Mouse (Mus musculus) urinary bladder, adult 18-20 months (tissue): ENCODE results near the gene Rpl26.
"Not testable (repeated sequence)": the region's sequence is repeated elsewhere in the genome, so short reads cannot be mapped to it uniquely, and the experiment has no call there.

Source experiments
- DNase-seq, 2 experiments: peaks; one replicate each; pipeline ENCODE4 v3.0.0; 2022; ENCODE audit warnings: low spot score in 2 of 2, mixed read lengths in 2 of 2

The Rpl26 gene

DNA sequence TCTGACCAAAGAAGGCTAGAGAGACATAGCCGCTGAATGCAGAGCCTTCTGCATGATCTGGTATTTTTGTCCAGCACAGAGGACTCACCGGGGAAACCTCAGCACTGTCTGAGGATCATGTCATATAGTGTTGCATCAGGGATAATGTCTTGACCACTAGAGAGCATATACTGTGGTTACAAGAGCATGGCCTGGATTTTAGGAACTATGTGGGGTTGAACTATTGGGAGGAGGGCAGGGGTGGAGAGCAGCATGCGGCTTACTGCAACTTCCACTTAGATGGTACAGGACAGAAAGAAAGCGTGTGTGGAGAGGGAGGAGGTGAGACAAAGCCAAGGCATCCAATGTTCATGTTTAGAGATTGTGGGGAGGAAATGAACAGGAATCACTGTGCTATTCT, 13.2 kb downstream of the Rpl26 start:
- DNase-seq: no peak

DNA sequence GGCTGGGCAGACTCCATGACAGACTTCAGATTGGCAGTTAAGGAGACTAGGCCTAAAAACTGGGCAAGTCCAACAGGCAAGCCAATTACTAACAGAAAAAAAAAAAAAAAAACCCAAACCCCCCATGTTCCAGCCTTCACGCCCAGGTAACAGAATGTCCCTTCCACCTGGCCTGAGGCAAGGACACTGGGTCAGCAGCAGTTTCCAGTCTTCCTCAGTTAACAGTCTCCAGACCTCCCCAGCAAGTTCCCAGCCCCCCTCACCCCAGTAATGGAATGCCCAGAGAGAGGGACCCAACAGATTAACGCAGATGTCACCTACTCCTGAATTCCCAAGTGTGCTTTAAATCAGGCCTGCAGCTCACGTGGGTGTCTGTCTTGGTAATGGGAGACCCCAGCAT, 21.8 kb downstream of the Rpl26 start:
- DNase-seq: no peak

DNA sequence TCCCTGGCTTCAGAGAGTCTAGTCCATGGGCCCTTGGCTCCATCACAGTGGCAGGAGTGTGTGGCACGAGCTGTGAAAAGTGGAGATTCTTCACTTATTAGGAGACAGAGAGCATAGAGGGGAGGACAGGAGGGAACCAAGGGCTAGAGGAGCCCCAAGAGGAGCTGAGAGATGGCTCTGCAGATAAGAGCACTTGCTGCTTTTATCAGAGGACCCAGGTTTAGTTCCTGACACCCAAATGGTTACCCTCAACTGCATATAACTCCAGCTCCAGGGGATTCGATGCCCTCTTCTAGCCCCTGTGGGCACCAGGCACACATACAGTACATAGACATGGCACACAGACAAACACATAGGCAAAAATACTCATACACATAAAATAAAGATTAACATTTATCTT, 23.4 kb downstream of the Rpl26 start:
- DNase-seq: no peak

DNA sequence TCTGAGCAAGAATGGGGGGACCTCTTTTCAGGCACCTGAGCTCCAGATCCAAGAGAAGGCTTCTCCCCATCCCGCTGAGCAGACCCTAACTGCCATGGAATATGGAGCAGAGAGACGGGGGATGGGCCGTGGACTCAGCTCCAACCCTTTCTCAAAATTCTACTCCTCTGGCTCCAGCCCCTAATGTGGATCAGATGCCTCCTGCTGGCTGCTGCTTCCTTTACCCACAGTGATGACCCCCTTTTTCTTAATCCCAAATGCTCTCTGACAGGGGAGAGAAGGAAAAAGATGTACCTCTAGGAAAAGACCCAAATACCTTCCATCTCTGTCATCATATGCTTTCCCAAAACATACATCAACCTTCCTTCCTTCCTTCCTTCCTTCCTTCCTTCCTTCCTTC, 25.6 kb downstream of the Rpl26 start, which contains the start of gene Odf4:
TSS of gene Odf4 (minus strand) at position 101 of the 400 bp plus-strand sequence.
- no peak for DNase-seq

DNA sequence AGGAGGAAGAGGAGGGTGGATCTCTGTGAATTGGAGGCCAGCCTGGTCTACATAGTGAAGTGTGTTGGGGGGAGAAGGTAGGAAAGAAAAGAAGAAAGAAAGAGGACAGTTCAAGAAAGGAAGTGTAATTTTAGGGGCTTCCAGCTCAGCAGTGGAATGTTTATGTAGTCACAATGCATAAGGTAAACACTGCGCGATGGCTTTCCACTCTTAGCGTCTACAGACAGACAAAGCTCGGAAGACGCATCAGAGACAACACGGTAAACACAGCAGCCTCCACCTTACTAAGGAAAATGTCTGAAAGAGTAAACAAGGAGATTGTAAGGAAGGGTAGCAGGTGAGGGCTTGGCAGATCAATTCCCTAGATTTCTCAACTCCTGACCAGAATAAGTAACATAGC, 28.6 kb downstream of the Rpl26 start:
- DNase-seq: no peak

DNA sequence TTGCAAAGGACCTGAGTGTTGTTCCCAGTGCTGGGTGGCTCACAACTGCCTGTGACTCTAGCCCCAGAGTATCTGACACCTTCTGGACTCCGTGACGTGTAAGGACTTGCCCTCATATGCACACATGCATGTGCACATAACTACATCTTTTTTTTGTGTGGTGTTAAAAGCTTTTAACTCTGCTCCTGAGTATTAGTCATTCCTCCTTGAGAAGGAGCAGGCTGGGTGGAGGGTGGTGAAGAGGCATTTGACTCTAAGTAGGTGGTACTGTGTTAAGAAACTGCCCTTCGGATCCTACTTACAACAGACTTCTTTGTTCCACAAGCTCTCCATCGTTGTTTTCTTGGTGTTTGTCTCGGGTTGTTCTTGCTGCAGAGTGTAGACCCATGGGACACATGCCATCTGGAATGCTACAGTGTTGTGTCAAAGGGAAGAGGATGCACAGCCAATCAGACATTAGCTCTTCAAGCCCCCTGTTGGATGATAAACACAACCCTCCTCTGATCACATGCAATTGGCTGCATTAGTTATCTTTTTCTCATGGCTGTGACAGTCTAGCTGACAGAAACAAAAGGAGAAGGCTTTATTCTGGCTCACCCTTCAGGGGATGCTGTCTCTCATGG, 32.6 kb downstream of the Rpl26 start:
- no peak for DNase-seq

DNA sequence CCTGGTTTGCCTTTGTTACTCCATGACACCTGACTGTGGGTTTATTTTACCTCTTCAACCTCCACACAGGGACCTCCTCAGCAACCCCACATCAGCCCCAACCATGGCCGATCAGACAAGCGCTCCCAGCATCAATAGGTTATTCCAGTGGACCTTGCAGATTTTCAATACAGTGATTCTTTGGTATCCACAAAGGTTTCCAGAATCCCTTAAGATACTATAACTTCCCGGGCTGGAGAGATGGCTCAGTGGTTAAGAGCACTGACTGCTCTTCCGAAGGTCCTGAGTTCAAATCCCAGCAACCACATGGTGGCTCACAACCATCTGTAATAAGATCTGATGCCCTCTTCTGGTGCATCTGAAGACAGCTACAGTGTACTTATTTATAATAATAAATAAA, 35.6 kb downstream of the Rpl26 start:
- DNase-seq: not testable (repeated sequence)

DNA sequence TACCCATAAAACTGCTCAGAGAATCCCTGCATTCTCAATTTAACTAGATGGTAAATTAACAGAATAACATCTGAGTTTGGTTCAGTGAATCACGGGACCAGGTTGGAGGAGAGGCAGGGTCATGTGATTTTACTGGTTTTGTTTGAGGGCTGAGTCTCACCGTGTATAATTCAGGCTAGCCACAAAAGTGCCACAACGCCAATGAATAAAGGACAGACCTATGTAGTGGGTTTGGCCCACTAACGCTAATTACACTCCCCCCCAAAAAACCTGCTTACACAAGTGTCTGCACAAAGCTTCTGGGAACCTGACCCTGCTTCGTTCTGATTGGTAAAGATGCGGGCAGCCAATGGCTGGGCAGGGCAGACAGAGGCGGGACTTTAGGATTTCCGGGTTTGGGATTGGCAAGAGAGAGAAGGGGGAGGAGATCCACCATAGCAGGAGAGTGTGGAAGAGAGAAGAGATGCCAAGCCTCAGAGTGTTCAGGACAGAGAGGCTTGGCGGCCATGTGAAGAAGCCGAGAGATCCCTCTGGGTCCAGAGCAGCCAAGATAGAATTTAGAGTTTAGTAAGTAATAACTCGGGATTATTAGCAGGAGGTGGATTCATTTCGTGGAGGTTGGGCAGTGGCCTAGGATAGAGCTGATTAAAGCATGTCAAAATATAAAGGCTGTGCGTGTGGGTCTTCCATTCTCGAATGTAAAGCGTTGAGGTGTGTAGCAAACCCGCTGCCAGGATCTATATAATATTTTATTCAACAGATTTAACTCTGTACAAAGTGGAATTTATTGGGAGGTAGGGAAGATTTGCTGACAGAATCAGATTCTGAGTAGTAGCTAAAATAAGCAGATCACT, 38.3 kb downstream of the Rpl26 start:
- DNase-seq: peak; percentile 50 to 86

DNA sequence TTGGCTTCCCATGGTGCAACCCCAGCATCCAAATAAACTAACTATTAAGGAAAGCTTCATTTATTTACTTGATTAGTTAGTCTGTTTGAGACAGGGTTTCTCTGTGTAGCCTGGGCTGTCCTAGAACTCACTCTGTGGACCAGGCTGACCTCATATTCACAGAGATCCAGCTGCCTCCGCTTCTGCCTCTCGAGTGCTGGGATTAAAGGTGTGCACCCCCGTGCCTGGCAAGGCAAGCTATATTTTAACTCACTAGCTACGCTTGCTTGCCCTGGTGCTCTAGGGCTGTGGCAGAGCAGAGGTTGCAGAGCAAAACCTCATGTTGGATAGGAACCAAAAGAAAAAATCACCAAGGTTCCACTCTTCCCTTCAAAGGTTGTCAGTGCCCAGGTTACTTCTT, 39.1 kb downstream of the Rpl26 start:
- DNase-seq: no peak

DNA sequence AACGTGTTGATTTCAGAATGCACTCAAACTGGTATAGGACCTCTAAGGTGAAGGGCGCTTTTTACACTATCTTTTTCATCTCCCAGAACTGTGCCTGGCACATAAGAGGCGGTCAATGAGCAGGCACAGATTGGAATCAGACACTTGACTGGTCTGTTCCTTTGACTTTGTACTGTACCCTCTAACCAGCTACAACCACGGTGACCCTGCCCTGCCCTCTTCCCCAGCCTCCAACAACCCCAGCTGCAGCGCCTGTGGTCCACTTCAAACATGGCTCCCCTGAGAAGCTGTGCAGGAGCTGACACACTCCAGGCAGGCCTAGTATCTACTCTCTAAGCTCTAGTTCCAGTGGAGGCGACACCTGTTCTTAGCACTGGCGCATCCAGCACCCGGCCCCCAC, 41.3 kb downstream of the Rpl26 start:
- no peak for DNase-seq

DNA sequence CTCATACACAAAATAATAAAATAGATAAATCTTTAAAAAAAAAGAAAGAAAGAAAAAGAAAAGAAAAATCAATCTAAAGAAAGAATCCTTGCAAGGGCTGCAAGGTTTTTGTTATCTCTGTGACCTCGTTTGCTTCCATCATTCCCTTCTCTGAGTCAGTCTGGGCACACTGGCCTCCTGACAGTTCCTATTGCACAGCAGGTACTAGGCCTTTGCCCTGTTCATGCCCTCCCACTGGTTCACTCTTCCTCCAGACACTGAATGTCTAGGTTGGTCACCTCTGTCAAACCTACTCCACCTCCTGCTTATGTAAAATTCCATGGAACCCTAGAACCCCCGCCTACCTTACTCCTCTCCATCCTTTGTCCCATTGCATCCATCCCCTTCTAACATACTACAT, 43.9 kb downstream of the Rpl26 start:
- no peak for DNase-seq

DNA sequence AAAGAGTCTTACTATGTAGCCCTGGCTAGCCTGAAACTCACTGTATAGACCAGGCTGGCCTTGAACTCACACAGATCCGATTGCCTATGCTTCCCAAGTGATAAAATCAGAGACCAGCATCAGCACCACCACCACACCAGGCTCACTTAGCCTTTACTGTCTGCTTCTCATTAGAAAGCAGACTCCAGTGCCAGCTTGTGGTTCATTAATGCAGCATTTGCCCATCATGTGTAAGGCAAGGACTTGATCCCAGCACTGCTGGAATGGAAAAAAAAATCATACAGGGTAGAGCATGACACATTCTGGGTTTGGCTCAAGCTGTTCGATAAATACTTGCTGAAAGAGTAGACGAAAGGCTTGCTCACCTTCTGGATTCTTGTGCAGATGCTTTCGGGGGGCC, 44.6 kb downstream of the Rpl26 start:
- no peak for DNase-seq

DNA sequence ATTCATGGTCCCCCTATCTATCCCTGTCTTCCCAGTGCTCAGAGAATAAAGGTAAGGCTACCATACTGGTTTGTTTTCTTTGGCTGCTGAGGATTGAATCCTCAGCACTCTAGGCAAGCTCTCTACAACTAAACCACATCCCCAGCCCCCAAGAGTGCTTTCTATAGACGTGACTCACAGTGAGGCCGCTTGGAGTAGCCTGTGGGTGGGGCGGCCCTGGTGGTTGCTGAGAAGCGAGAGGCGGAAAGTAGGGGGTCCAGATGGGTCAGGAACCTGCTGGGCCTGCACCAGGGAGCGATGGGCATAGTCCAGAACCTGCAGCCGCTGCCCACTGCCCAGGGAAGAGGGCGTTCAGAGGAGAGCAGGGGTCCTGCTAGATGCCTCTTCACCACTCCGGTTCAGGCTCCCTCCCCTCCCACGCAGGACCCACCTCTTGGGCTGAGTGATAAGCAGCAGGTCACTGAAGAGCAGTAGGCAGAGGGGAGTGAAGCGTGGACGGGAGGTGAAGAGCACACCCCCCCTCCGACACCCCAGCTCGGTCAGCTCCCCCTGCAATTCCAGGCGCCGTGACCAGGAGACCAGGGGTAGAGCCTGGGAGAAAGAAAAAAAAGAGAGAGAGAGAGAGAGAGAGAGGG, 45.5 kb downstream of the Rpl26 start:
- DNase-seq: no peak

DNA sequence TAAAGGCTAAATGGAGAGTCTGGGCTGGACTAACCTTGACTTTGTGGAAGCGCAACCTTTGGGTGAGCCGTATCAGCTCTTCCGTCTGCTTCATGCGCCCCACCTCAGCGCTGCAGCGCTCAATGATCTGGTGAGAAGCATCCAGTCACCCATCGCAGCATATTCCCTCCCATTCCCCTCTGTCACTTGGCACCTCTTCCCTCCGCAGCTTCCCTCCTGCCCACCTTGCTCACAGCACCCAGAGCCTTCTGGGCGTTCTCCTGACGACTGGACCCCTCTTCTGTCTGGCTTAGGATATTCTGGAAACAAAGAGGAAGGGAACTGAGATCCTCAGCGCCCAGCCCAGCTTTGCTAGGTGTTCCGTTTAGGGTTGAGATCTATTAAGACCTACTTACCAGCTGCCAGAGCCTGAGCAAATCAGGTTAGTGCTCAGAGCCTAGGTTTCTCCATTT, 46.2 kb downstream of the Rpl26 start:
- no peak for DNase-seq

DNA sequence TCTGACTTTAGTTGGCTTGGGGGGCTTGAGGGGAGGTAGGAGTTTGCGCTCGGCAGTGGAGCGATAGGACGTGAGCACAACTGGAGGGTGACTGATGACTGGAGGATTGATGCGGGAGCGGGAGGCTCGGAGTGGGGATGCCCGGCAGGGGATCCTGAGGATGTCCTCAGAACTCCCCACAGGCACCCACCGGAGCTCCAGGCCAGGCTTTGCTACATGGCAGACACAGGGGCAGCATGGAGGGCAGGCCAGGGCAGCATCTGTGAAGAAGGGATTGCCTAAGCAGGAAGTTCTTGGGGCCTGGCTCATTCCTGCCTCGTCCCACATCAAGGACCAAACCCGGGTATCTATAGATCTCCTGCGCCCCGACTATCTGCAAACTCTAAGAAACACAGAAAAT, 52.5 kb downstream of the Rpl26 start:
- no peak for DNase-seq

DNA sequence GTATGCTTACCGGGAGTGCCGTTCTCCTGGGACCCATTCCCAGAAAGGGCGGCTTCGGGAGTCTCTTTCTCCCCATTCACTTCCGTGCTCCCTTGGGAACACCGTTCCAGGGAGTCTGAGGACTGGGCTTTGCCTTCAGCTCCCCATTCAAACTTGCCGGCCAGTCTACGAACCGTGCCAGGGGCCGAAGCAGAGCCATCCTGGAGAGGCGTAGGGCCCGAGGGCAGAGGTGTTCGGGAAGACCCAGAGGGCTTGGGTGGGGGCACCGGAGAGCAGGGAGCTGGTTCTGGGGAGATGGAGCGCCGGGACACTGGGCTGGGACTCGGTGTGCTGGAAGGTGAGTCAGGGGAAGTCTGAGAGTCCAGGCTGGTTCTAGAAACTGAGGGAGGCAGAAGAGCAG, 53.0 kb downstream of the Rpl26 start:
- DNase-seq: no peak

DNA sequence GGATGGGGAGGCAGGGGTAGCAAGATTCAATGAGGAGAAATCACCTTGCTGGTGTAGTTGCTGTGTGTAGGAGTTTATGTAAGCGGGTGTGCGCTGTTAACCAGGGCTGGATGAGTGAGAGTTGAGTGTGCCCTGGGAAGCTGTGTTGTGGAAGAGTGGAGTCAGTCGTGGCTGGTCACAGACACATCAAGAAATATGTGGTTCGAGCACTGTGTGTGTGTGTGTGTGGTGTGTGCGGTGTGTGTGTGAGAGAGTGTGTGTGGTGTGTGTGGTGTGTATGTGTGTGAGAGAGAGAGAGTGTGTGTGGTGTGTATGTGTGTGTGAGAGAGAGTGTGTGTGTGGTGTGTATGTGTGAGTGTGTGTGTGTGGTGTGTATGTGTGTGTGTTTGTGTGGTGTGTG, 54.1 kb downstream of the Rpl26 start:
- no peak for DNase-seq

DNA sequence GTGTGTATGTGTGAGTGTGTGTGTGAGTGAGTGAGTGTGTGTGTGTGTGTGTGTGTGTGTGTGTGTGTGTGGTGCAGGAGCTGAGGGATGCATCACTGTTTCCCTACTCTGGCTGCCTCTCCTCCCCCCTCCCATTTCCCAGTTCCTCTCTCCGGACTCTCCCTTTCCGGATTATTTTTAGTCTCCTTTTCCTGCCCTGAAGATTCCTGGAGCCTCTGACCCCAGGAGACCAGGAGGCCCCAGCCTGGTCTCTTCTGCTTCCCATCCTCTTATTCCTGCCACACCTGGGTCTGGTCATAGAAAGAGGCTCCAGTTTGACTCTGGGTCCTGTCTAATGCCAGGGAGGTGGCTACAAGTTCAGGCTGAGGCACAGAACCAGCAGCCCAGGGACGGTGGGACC, 54.7 kb downstream of the Rpl26 start:
- DNase-seq: no peak
